Mouse (Mus musculus) neural tube, embryonic 14.5 days (tissue): ENCODE measurements around the gene Tnfaip8l1. TPM values are rescaled to one million over a fixed set of nuclear protein-coding genes. Genes with fewer than 3 reads are reported as not detected.
A peak's percentile ranks its signal among the peaks of the same experiment; 100 is the strongest.

Experiments
- ATAC-seq: fragments of 200-750 bp; cut with Nextera tagmentation; 2 replicates; pipeline ENCODE4 v1.8.0; 2017; ENCODE audit warnings: low read depth, mild to moderate bottlenecking, moderate TSS enrichment, moderate library complexity
- H3K27ac ChIP-seq: fragments of 300-500 bp; sonication (generic); 2 replicates; pipeline ENCODE4 v1.5.1; 2014; ENCODE audit warnings: low read depth, mild to moderate bottlenecking, control low read depth, low read length, moderate library complexity, mixed read lengths
- H3K27me3 ChIP-seq: fragments of 300-500 bp; sonication (generic); 2 replicates; pipeline ENCODE4 v1.6.1; 2014; ENCODE audit warnings: low read length; ENCODE audit not compliant: control insufficient read depth, insufficient read depth
- H3K36me3 ChIP-seq: fragments of 300-500 bp; sonication (generic); 2 replicates; pipeline ENCODE4 v1.6.1; 2014; ENCODE audit warnings: low read length, mixed read lengths; ENCODE audit not compliant: control insufficient read depth, insufficient read depth
- H3K4me1 ChIP-seq: fragments of 300-500 bp; sonication (generic); 2 replicates; pipeline ENCODE4 v1.6.1; 2014; ENCODE audit warnings: low read length; ENCODE audit not compliant: control insufficient read depth, insufficient read depth
- H3K4me2 ChIP-seq: fragments of 300-500 bp; sonication (generic); 2 replicates; pipeline ENCODE4 v1.6.1; 2014; ENCODE audit warnings: mild to moderate bottlenecking, low read depth, low read length, control low read depth
- H3K4me3 ChIP-seq: fragments of 300-500 bp; sonication (generic); 2 replicates; pipeline ENCODE4 v1.5.1; 2014; ENCODE audit warnings: low read depth, low read length, control low read depth, mixed read lengths
- H3K9ac ChIP-seq: fragments of 300-500 bp; sonication (generic); replicated peaks from 2 replicates; pipeline ENCODE4 v1.6.1; 2014; ENCODE audit warnings: low read depth, mild to moderate bottlenecking, control low read depth, low read length, mixed read lengths
- H3K9me3 ChIP-seq: fragments of 300-500 bp; sonication (generic); 2 replicates; pipeline ENCODE4 v1.6.1; 2016; ENCODE audit warnings: low read length; ENCODE audit not compliant: control insufficient read depth
- WGBS: fragments of 180-500 bp; shearing (Covaris S2); extraction: QIAGEN DNeasy Blood & Tissue Kit; methylation state at CpG from one replicate; pipeline ENCODE4 v1.1.7; 2014; 5-methylcytosine and 5-hydroxymethylcytosine counted together
- polyA plus RNA-seq: library from polyadenylated mRNA; unstranded; fragments of >200 nt; fragmentation: Nextera tagmentation; extraction: Ambion mirVana; gene quantifications from 2 replicates; pipeline ENCODE4 v1.2.1, GENCODE M21; 2014

Tnfaip8l1 gene
- polyA plus RNA-seq, 1 experiment from 2014 or later: 9.2 TPM

DNA sequence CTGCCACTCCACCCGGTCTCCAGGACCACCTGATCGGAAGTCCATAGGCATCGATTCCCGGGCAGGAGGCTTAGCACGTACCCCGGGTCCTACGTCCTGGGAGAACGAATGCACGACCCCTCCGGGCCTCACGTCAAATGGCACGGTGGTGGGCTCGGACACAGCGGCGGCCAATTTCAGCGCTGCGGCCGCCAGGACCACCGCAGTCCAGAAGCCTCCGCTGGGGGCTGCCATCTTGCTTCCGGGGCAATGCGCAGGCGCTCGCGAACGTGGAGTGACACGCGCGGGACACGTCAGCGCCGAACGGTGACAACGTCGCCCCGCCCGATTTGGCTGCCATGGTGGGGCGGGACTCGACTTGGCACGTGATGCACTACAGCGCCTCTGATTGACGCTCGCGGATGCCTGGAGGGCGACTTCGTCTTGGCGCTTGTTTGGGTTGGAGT lies 21.4 kb downstream of the Tnfaip8l1 start, which contains the start of gene Mydgf:
Gene Mydgf, minus strand, starts transcription at position 263 of the 446 bp plus-strand sequence.
- Histone ChIP-seq H3K9ac (peak within 1 kb of the TSS; percentile 74), H3K27ac (peak within 1 kb of the TSS; percentile 60), H3K36me3 (peaks cover 35% of the 10 kb centered on the region; the same call in 1 of the 2 replicates), H3K9me3 (no peaks in the 10 kb centered on the region), H3K27me3 (no peaks in the 10 kb centered on the region), H3K4me2 (peak within 1 kb of the TSS; percentile 96), H3K4me3 (peak within 1 kb of the TSS; percentile 82), H3K4me1 (peaks cover 7% of the 10 kb centered on the region)
- WGBS: under 1% methylated on average over 47 of the region's 47 CpGs
- ATAC-seq: peak; percentile 95

DNA sequence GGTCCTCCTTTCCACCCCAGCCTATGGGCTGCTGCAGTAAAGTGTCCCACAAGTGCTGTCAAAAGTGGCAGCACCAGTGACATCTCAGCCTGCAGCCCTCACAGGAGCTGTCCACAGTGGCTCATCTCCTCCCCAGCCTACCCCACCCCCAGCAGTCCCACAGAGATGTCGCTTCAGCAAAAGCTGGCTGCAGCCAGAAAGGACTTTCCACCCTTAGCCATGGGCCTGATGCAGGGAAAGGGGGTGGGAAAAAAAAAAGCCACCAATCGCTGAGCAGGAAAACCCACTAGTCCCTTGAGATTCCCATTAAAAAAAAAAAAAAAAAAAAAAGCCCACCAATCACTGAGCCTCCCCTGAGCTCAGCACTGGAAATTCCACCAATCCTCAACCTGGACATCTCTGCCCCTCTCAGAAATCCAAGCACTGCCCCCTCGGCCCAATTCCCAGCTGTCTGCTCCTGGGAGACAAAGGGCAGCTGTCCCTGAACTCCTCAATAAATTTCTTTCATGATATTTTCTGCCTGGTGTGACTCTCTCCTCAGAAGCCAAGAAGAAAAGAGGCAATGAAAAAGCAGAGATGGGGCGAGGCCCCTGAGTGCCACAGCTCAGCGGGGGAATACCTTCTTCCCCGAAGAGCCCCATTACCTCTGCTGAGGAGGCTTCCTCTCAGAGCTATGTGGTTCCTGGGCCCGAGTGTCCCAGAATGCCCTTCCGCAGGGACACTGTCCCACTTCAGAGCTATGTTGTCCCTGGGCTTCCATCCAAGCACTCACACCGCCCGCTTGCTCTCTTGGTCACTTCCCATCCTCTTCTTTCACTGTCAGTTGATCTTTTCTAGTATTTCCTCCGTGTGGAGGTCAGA lies 23.2 kb downstream of the Tnfaip8l1 start:
- WGBS: 23% methylated on average over 11 of the region's 11 CpGs
- Histone ChIP-seq H3K4me3 (no peak overlapping the region), H3K36me3 (peaks cover 39% of the 10 kb centered on the region), H3K4me2 (no peak overlapping the region), H3K9me3 (no peaks in the 10 kb centered on the region), H3K4me1 (peaks cover 7% of the 10 kb centered on the region), H3K27ac (peak overlapping the region; percentile 62; the same call in 1 of the 2 replicates), H3K27me3 (no peaks in the 10 kb centered on the region), H3K9ac (no peak overlapping the region)
- ATAC-seq: peak; percentile 18; the same call in 1 of the 2 replicates

- H3K4me3 ChIP-seq: no peak overlapping the region
- H3K4me1 ChIP-seq: no peaks in the 10 kb centered on the region
- H3K36me3 ChIP-seq: peaks cover 57% of the 10 kb centered on the region
- no peak overlapping the region for H3K4me2 ChIP-seq
- WGBS: 84% methylated on average over 6 of the region's 6 CpGs
- no peaks in the 10 kb centered on the region for H3K9me3 ChIP-seq
- no peak for ATAC-seq
- no peaks in the 10 kb centered on the region for H3K27me3 ChIP-seq
- H3K9ac ChIP-seq: no peak overlapping the region
- no peak overlapping the region for H3K27ac ChIP-seq
Observed at GRCm38 (mm10) chr17:56191266-56191665, 29.0 kb downstream of the Tnfaip8l1 start.

- H3K4me2 ChIP-seq: no peak overlapping the region
- no peak overlapping the region for H3K27ac ChIP-seq
- no peaks in the 10 kb centered on the region for H3K27me3 ChIP-seq
- H3K4me1 ChIP-seq: no peaks in the 10 kb centered on the region
- no peak overlapping the region for H3K4me3 ChIP-seq
- no peak overlapping the region for H3K9ac ChIP-seq
- peaks cover 61% of the 10 kb centered on the region for H3K36me3 ChIP-seq
- 94% methylated on average over 12 of the region's 12 CpGs for WGBS
- no peak for ATAC-seq
- H3K9me3 ChIP-seq: no peaks in the 10 kb centered on the region
Observed at GRCm38 (mm10) chr17:56194357-56194756, 32.1 kb downstream of the Tnfaip8l1 start.

DNA sequence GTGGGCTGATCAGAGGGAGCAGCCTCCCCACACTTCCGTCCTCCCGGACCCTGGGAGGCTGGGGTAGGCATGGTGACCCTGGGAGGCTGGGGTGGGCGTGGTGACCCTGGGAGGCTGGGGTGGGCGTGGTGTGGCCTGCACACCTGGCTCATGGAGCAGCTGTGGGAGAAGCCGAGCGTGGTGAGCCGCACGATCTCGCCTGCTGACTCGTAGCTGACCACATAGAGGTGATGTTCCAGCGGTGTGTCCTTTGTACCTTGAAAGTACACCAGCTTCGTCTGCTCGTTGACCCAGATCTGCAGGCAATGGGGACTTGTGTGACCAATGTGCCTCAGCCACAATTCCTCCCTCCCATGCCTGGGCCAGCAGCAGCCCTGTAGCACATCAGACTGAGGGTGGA lies 32.5 kb downstream of the Tnfaip8l1 start:
- no peak overlapping the region for H3K9ac ChIP-seq
- H3K4me2 ChIP-seq: no peak overlapping the region
- no peaks in the 10 kb centered on the region for H3K9me3 ChIP-seq
- no peaks in the 10 kb centered on the region for H3K27me3 ChIP-seq
- 88% methylated on average over 13 of the region's 13 CpGs for WGBS
- H3K4me3 ChIP-seq: no peak overlapping the region
- H3K4me1 ChIP-seq: no peaks in the 10 kb centered on the region
- no peak for ATAC-seq
- H3K27ac ChIP-seq: no peak overlapping the region
- H3K36me3 ChIP-seq: peaks cover 57% of the 10 kb centered on the region

- H3K27me3 ChIP-seq: no peaks in the 10 kb centered on the region
- no peak overlapping the region for H3K4me3 ChIP-seq
- H3K9me3 ChIP-seq: no peaks in the 10 kb centered on the region
- peaks cover 55% of the 10 kb centered on the region for H3K36me3 ChIP-seq
- H3K27ac ChIP-seq: no peak overlapping the region
- no peak for ATAC-seq
- no peaks in the 10 kb centered on the region for H3K4me1 ChIP-seq
- no peak overlapping the region for H3K4me2 ChIP-seq
- WGBS: 80% methylated on average over 2 of the region's 2 CpGs
- H3K9ac ChIP-seq: no peak overlapping the region
Observed at GRCm38 (mm10) chr17:56196860-56197259, 34.6 kb downstream of the Tnfaip8l1 start.

DNA sequence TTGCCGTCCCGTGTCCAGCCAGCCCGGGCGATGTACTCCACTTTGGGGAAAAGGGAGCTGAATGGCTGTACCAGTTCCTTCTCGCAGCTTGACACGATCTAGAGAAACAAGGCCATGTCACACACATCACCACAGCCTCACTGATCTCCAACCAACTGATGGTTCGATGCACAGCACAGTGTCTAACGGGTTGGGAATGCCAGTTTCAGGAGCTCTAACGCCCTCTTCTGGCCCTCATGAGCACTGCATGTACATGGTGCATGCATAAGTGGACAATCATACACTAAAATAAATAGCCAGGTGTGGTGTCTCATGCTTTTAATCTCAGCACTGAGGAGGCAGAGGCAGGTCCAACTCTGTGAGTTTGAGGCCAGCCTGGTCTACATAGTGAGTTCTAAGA lies 38.3 kb downstream of the Tnfaip8l1 start:
- Histone ChIP-seq H3K9me3 (no peaks in the 10 kb centered on the region), H3K4me2 (no peak overlapping the region), H3K4me1 (no peaks in the 10 kb centered on the region), H3K36me3 (peaks cover 69% of the 10 kb centered on the region), H3K9ac (no peak overlapping the region), H3K4me3 (no peak overlapping the region), H3K27me3 (no peaks in the 10 kb centered on the region), H3K27ac (no peak overlapping the region)
- no peak for ATAC-seq
- 87% methylated on average over 9 of the region's 9 CpGs for WGBS

DNA sequence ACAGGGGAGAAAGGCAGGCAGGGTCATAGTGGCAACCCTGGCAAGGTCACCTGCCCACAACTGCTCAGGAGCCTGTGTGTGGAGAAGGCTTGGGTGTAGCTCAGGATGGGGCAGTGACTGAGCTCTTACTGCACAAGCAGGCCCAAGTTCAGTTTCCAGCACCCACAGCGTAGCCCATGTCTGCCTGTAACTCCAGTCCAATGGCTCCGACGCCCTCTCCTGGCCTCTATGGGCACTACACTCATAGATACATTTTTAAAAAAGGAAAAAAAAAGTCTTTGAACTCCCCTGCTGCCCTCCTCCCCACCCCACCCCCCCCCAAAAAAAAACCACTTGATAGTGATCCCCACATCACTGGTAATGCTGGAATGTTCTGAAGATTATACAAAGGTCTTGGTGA lies 39.4 kb downstream of the Tnfaip8l1 start:
- no peak overlapping the region for H3K27ac ChIP-seq
- H3K4me3 ChIP-seq: no peak overlapping the region
- H3K4me2 ChIP-seq: no peak overlapping the region
- H3K9me3 ChIP-seq: no peaks in the 10 kb centered on the region
- no peak overlapping the region for H3K9ac ChIP-seq
- H3K4me1 ChIP-seq: no peaks in the 10 kb centered on the region
- H3K27me3 ChIP-seq: no peaks in the 10 kb centered on the region
- no peak for ATAC-seq
- 78% methylated on average over 3 of the region's 3 CpGs for WGBS
- peaks cover 76% of the 10 kb centered on the region for H3K36me3 ChIP-seq

- Histone ChIP-seq H3K4me2 (no peak overlapping the region), H3K4me1 (no peaks in the 10 kb centered on the region), H3K9me3 (no peaks in the 10 kb centered on the region), H3K4me3 (no peak overlapping the region), H3K9ac (no peak overlapping the region), H3K27me3 (no peaks in the 10 kb centered on the region), H3K36me3 (peaks cover 75% of the 10 kb centered on the region), H3K27ac (no peak overlapping the region)
- WGBS: 94% methylated on average over 8 of the region's 8 CpGs
- no peak for ATAC-seq
Observed at GRCm38 (mm10) chr17:56202476-56202875, 40.2 kb downstream of the Tnfaip8l1 start.
